Mouse (Mus musculus): ENCODE results near the gene Lta.

DNA sequence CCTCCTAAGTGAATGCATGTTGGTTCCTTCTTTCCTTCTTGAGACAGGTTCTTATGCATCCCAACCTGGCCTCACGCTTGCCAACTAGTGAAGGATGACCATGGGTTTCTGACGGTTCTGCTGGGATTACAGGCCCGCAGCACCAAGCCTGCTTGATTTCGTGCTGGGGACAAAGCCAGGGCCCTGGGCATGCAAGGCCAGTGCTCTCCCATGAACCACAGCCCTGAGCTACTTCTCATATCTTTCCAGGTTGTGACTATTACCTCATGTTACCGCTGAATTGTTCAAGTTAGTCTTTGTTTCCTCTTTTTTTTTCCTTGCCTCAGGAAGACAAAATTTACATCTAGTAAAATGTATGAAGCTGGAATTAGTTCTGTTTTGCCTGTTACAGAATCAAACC, 12.2 kb downstream of the Lta start:
- TF ChIP-seq CTCF (IDR thresholded peaks at IDR 0.05; ENCODE audit: low read depth) (no peak), EP300 (IDR thresholded peaks at IDR 0.05; ENCODE audit: low read depth) (no peak)
